Mouse (Mus musculus) myocyte (in vitro differentiated cells): ENCODE data around the gene Hoxd3. TPM values are rescaled to one million over a fixed set of nuclear protein-coding genes. Genes with fewer than 3 reads are reported as not detected.

Experiments
- H3K27me3 ChIP-seq: one replicate; pipeline ENCODE4 v1.6.1; 2011; ENCODE audit not compliant: control insufficient read depth, insufficient read depth, insufficient read length
- H3K36me3 ChIP-seq: one replicate; pipeline ENCODE4 v1.6.1; 2011; ENCODE audit not compliant: control insufficient read depth, insufficient read depth
- H3K4me2 ChIP-seq: one replicate; pipeline ENCODE4 v1.6.1; 2011; ENCODE audit warnings: low read depth, control low read depth
- H3K4me3 ChIP-seq: one replicate; pipeline ENCODE4 v1.5.1; 2011; ENCODE audit warnings: mild to moderate bottlenecking, control low read depth, moderate library complexity
- H3K79me2 ChIP-seq: one replicate; pipeline ENCODE4 v1.6.1; 2011; ENCODE audit not compliant: control insufficient read depth, insufficient read depth
- H3ac ChIP-seq: one replicate; pipeline ENCODE4 v1.6.1; 2011; ENCODE audit not compliant: control insufficient read depth, insufficient read length
- CEBPB ChIP-seq: IDR thresholded peaks from 2 replicates; pipeline ENCODE4 v1.6.1; 2011; ENCODE audit warnings: mild to moderate bottlenecking, moderate library complexity; ENCODE audit not compliant: poor library complexity, insufficient read depth, severe bottlenecking
- E2F4 ChIP-seq: IDR thresholded peaks from one replicate; pipeline ENCODE4 v1.6.1; 2011; ENCODE audit warnings: mild to moderate bottlenecking, control low read depth, moderate library complexity; ENCODE audit not compliant: insufficient read depth
- MAX ChIP-seq: IDR thresholded peaks from one replicate; pipeline ENCODE4 v1.6.1; 2011; ENCODE audit warnings: low read depth, mild to moderate bottlenecking, control low read depth
- MYOD1 ChIP-seq, 3 experiments: IDR thresholded peaks; one replicate each; pipeline ENCODE4 v1.6.1; 2011; ENCODE audit warnings: control low read depth in 2 of 3, low read depth in 2 of 3, mild to moderate bottlenecking in 2 of 3, moderate library complexity in 1 of 3; ENCODE audit not compliant: insufficient read length in 2 of 3, control insufficient read depth in 1 of 3
- MYOG ChIP-seq, 3 experiments: IDR thresholded peaks; one replicate each; pipeline ENCODE4 v1.6.1; 2011; ENCODE audit warnings: control low read depth in 2 of 3, low read depth in 2 of 3, mild to moderate bottlenecking in 2 of 3; ENCODE audit not compliant: insufficient read length in 2 of 3, control insufficient read depth in 1 of 3, insufficient read depth in 1 of 3
- POLR2A ChIP-seq: IDR thresholded peaks from one replicate; pipeline ENCODE4 v1.6.1; 2011; ENCODE audit warnings: low read depth, mild to moderate bottlenecking, control low read depth, moderate library complexity; ENCODE audit not compliant: insufficient read length
- POLR2AphosphoS2 ChIP-seq: IDR thresholded peaks from one replicate; pipeline ENCODE4 v1.6.1; 2011; ENCODE audit warnings: low read depth, control low read depth; ENCODE audit not compliant: insufficient read length
- REST ChIP-seq: IDR thresholded peaks from one replicate; pipeline ENCODE4 v1.6.1; 2011; ENCODE audit warnings: mild to moderate bottlenecking, control low read depth, moderate library complexity; ENCODE audit not compliant: insufficient read depth, insufficient read length
- SRF ChIP-seq: IDR thresholded peaks from one replicate; pipeline ENCODE4 v1.6.1; 2011; ENCODE audit warnings: low read depth; ENCODE audit not compliant: control insufficient read depth, insufficient read length
- TCF12 ChIP-seq: IDR thresholded peaks from one replicate; pipeline ENCODE4 v1.6.1; 2011; ENCODE audit warnings: mild to moderate bottlenecking, control low read depth; ENCODE audit not compliant: poor library complexity, insufficient read depth, severe bottlenecking
- TCF3 ChIP-seq: IDR thresholded peaks from one replicate; pipeline ENCODE4 v1.6.1; 2011; ENCODE audit warnings: low read depth, control low read depth; ENCODE audit not compliant: insufficient read length
- USF1 ChIP-seq: IDR thresholded peaks from one replicate; pipeline ENCODE4 v1.6.1; 2011; ENCODE audit warnings: low read depth, mild to moderate bottlenecking, control low read depth, moderate library complexity
- polyA plus RNA-seq: library from polyadenylated mRNA; unstranded; fragments of >200 nt; fragmentation: generic; extraction: Trizol; gene quantifications from one replicate; pipeline ENCODE4 v1.2.1, GENCODE M21; 2012; ENCODE audit warnings: missing spikeins

Hoxd3 gene
- polyA plus RNA-seq, 1 experiment = not detected

DNA sequence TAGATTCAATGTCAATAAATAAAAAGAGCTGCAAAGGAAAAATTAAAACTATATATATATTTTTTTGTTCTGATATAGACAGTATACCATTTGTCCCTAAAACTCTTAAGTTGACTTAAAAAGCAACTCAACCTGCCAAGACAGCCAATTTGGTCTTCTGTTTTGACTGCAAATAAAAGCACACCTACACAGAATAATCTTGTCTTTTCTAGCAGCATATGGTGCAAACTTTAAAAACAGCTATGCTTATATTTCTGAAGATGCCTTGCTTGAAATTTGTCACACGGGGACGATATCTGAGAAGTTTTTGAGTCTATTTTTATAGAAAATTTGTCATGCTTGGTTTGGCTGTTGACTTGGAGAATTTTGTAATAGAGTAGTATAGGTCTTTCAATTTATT lies 62.6 kb downstream of the Hoxd3 start:
- H3K27me3 ChIP-seq = peaks cover 4% of the 10 kb centered on the region

DNA sequence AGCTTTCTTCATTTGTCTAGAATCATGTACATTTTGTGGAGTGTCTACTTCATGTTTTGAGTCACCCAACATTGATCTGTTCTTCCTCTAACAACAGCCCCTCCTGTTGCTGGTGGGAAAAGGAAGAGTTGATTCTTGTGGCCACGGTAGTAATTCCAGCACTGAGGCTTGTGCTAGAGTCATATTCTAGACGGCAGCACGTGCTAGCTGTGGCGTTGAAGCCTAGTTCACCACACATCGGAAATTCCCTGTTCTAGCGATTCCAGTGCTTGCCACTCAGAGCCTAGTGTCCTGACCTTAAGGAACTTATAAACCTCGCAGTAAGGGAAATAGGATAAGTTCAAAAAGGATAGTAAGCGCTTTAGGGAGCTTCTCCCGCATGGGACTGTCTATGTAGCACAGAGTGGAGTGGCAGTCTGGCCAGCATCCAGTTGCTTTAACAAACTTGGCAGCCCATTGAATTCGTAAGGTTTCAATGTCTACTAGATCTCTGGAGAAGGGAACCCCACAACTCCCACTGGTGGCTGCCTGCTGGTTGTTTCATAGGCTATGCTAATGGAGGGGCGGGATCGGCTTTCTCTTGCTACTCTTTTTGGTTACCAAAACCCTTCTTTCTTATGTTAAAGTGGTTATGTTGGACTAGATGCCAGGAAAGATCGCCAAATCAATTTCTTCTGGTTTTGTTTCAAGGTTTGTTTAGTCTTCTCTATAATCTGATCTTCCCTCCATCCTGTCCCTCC lies 66.0 kb downstream of the Hoxd3 start:
- no peaks in the 10 kb centered on the region for H3K36me3 ChIP-seq
- H3ac ChIP-seq = no peak overlapping the region
- H3K4me3 ChIP-seq = no peak overlapping the region
- no peaks in the 10 kb centered on the region for H3K79me2 ChIP-seq
- peaks cover 4% of the 10 kb centered on the region for H3K27me3 ChIP-seq
- TF ChIP-seq CEBPB (no peak), TCF3 (no peak), MAX (no peak), MYOD1 (IDR thresholded peaks at IDR 0.05; ENCODE audit: control insufficient read depth in 1 of 3, insufficient read length in 2 of 3, low read depth in 2 of 3) (no peak), USF1 (no peak), REST (no peak), POLR2A (no peak), MYOG (IDR thresholded peaks at IDR 0.05; ENCODE audit: control insufficient read depth in 1 of 3, insufficient read depth in 1 of 3, insufficient read length in 2 of 3, low read depth in 2 of 3) (no peak)
- no peak overlapping the region for H3K4me2 ChIP-seq

More for the DNA sequence above, 62.6 kb downstream of the Hoxd3 start:
- Histone ChIP-seq H3K4me2 (no peak overlapping the region), H3K4me3 (no peak overlapping the region), H3ac (no peak overlapping the region), H3K36me3 (no peaks in the 10 kb centered on the region), H3K79me2 (no peaks in the 10 kb centered on the region)
- TF ChIP-seq REST (no peak), MAX (no peak), POLR2A (no peak), USF1 (no peak), TCF12 (no peak), SRF (no peak), CEBPB (no peak), TCF3 (no peak)

DNA sequence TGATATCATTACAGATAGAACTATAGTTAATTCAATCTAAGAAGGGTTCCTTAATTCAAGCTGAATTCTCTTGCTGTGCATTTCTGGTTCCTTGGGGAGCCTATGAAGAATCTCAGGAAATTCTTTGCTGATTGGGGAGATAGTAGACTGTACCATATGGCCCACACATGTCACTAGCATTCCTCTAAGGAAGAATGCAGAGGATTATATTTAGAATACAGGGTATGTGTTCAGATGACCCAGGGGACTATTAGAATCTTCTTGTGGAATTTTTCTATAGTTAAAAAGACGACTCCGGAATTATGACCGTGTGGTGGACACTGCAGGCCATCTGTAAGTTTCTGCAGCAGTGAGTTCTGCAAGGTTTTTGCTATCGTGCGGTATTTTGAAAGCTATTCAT lies 69.7 kb downstream of the Hoxd3 start:
- Histone ChIP-seq H3ac (no peak overlapping the region), H3K36me3 (no peaks in the 10 kb centered on the region), H3K79me2 (no peaks in the 10 kb centered on the region), H3K4me3 (no peak overlapping the region), H3K27me3 (peaks cover 8% of the 10 kb centered on the region), H3K4me2 (no peak overlapping the region)
- TF ChIP-seq CEBPB (no peak), TCF12 (no peak), USF1 (no peak), TCF3 (no peak), POLR2A (no peak), MAX (no peak), MYOG (IDR thresholded peaks at IDR 0.05; ENCODE audit: control insufficient read depth in 1 of 3, insufficient read depth in 1 of 3, insufficient read length in 2 of 3, low read depth in 2 of 3) (no peak), E2F4 (no peak), MYOD1 (IDR thresholded peaks at IDR 0.05; ENCODE audit: control insufficient read depth in 1 of 3, insufficient read length in 2 of 3, low read depth in 2 of 3) (no peak), POLR2AphosphoS2 (no peak), REST (no peak), SRF (no peak)

DNA sequence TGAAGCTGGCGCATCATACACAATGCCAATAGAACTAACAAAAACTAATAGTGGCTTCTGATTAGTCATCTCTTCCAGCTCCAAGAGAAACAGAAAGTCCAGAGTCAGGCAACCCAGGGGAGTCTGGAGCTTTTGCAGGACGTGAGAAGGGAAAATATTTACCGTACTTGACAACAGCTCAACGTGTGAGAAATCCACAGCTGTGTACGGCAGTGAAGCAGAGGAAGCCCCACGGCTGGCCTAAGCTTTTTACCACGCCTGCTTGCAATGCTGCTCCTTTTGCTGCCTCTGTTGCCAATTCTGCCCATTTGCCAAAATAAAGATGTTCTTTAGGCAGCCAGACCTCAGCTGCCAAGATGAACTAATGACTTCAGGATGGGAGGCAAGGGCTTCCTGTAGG lies 83.8 kb downstream of the Hoxd3 start:
- TF ChIP-seq POLR2AphosphoS2 = no peak
- TF ChIP-seq REST = no peak
- no peak for TF ChIP-seq MYOG (IDR thresholded peaks at IDR 0.05; ENCODE audit: control insufficient read depth in 1 of 3, insufficient read depth in 1 of 3, insufficient read length in 2 of 3, low read depth in 2 of 3)
- no peak for TF ChIP-seq E2F4
- TF ChIP-seq POLR2A = no peak
- no peak for TF ChIP-seq TCF12
- TF ChIP-seq TCF3 = no peak
- no peak for TF ChIP-seq MAX
- no peak for TF ChIP-seq SRF
- TF ChIP-seq USF1 = no peak
- TF ChIP-seq MYOD1 (IDR thresholded peaks at IDR 0.05; ENCODE audit: control insufficient read depth in 1 of 3, insufficient read length in 2 of 3, low read depth in 2 of 3) = no peak
- TF ChIP-seq CEBPB = no peak
- H3K36me3 ChIP-seq = no peaks in the 10 kb centered on the region
- no peaks in the 10 kb centered on the region for H3K27me3 ChIP-seq
- no peaks in the 10 kb centered on the region for H3K79me2 ChIP-seq
- H3K4me2 ChIP-seq = peak overlapping the region; percentile 2
- no peak overlapping the region for H3K4me3 ChIP-seq
- no peak overlapping the region for H3ac ChIP-seq

Other genes starting within 250 kb of the Hoxd3 start
- gene Lnpk, start 132.5 kb upstream of the Hoxd3 start, polyA plus RNA-seq = 6.3 TPM
- not detected for gene Evx2, start 52.4 kb upstream of the Hoxd3 start, polyA plus RNA-seq
- gene Hoxd13, start 43.6 kb upstream of the Hoxd3 start, polyA plus RNA-seq = not detected
- not detected for gene Hoxd12, start 36.9 kb upstream of the Hoxd3 start, polyA plus RNA-seq
- not detected for gene Hoxd11, start 32.4 kb upstream of the Hoxd3 start, polyA plus RNA-seq
- not detected for gene Hoxd10, start 20.0 kb upstream of the Hoxd3 start, polyA plus RNA-seq
- not detected for gene Hoxd9, start 14.2 kb upstream of the Hoxd3 start, polyA plus RNA-seq
- not detected for gene Hoxd8, start 7.3 kb upstream of the Hoxd3 start, polyA plus RNA-seq
- not detected for gene Hoxd4, start within 50 bp of the Hoxd3 start, polyA plus RNA-seq
- not detected for gene Gm28230, start 14.8 kb downstream of the Hoxd3 start, polyA plus RNA-seq
- not detected for gene Hoxd1, start 51.1 kb downstream of the Hoxd3 start, polyA plus RNA-seq
- 33.3 TPM for gene Mtx2, start 113.9 kb downstream of the Hoxd3 start, polyA plus RNA-seq